Mouse (Mus musculus): ENCODE results near the gene Prok1.

The Prok1 gene

GRCm38 (mm10) chr3:107239607-107240006 lies at the start of gene Prok1:
TSS of gene Prok1 (minus strand) at chr3:107239707.
- no peak for DNase-seq (ENCODE audit: low spot score)

GRCm38 (mm10) chr3:107287346-107287745 lies 47.8 kb upstream of the Prok1 start:
- DNase-seq (ENCODE audit: low spot score), result no peak

GRCm38 (mm10) chr3:107286123-107286522 lies 46.6 kb upstream of the Prok1 start:
- no peak for DNase-seq (ENCODE audit: low spot score)

GRCm38 (mm10) chr3:107278479-107279269 lies 39.2 kb upstream of the Prok1 start, which contains the start of gene Lamtor5:
TSS of gene Lamtor5 (plus strand) at chr3:107278858.
- DNase-seq (ENCODE audit: low spot score), result peak; percentile 94

- no peak for DNase-seq (ENCODE audit: low spot score)
These were observed 37.1 kb upstream of the Prok1 start for GRCm38 (mm10) chr3:107276626-107277025.

DNA sequence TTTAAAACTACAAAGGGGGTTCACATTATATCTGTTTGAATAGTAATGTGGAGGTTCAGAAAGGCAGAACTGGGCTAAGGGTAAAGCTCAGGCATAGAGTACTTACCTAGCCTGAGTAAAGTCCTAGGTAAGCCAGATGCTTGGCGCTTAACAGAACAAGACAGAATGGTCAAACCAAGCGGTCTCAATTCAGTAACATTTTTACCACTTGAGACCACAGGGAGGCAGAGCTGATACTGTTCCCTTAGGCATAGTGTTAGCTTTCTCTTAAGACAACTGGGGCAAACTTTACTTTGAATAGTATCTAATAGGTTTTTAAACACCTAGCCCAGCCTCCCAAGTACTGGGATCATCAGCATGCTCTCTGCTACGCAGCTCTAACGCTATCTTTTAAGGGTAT lies 36.5 kb upstream of the Prok1 start:
- no peak for DNase-seq (ENCODE audit: low spot score)

GRCm38 (mm10) chr3:107275351-107275750 lies 35.8 kb upstream of the Prok1 start:
- no peak for DNase-seq (ENCODE audit: low spot score)

DNA sequence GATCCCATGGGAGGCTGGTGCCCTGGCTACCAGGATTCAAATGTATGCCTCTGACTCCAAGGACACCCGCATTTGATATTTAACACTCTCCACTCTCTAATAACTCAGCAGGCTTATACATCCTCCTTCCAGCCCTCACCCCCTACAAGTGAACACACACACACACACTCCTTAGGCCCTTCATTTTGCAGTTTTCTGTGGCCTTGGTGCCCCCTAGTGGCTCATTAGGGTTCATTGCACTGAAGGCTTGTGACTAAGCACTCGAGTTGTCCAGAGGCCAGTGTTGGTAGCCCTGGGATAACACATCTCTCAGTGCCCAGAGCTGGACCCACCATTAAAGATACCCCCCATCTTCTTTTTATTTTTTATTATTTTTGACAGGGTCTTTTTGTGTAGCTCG lies 34.3 kb upstream of the Prok1 start:
- DNase-seq (ENCODE audit: low spot score), result peak; percentile 86

GRCm38 (mm10) chr3:107272433-107272832 lies 32.9 kb upstream of the Prok1 start:
- no peak for DNase-seq (ENCODE audit: low spot score)

GRCm38 (mm10) chr3:107266814-107267345 lies 27.4 kb upstream of the Prok1 start:
- no peak for DNase-seq (ENCODE audit: low spot score)

DNA sequence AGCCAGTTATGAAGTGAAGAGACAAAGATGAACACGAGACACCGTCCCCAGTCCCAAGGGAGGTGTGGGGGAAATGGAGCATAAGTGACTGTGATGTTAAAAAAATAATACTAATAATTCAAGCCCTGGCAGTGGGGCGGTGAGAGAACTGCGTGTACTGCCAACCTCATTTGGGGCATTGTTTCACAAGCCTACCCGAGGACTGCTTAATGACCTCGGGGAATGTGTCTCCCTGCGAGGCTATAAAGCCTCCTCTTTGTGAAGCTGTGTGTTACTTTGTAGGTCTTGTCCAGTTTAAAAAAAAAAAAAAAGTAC lies 22.3 kb upstream of the Prok1 start:
- no peak for DNase-seq (ENCODE audit: low spot score)

DNA sequence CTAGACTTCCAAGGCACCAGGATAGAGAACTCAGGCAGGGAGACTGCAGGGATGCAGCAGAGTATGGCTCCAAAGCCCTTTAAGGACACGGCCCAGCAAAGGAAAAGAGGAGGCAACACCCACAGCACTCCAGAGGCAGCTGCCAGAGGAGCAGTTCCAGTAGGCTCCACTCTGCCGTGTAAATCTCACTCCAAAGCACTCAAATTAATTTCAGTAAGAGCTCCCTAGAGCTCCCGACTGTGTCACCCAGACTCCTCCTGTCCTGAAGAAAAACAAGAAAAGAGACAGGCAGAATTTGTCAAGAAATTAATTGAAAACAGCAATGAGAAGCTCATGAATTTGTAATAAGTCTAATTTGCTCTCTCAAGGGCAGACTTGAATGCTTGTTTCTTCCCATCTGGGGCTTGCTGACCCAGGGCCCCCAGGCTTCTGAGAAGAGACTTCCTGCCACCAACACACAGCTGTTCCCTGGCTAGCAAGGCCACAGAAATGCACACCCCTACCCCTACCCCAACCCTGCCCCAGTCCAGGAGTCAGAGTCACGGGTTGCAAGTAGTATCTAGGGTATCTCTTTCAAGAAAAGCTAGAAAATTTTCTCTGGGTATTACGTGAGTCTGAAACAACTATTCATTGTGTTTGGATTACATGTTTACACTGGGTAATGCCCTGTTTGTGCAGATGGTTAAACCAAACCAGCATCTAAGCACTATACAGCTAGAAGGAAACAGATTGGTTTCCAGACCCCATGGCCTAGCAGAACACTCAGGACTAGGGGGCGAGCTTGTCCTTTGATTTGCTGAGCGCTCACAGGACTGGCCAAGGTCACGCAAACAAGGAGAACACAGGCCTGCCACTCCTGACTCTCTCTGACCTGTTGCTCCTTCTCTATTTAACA lies 21.7 kb upstream of the Prok1 start:
- DNase-seq (ENCODE audit: low spot score), result peak; percentile 32

GRCm38 (mm10) chr3:107257924-107258323 lies 18.4 kb upstream of the Prok1 start:
- DNase-seq (ENCODE audit: low spot score), result no peak

DNA sequence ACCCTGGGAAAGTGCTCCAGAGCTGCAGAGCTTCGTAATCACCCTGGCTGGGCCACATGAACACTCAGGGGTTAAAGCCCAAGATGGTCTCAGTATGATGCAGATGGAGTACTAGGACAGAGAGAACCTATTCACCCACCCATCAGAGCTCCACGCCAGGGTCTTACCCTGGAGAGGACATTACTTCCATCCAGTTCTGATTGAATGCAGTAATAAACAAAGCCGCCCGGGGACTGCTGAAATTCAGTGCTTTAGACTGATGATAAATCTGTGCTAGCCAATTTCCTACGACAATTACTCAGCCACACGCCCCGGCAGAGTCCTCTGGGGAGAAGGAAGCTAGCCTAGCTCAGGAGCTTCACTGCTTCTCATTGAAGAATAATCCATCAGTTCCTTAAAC lies 17.2 kb upstream of the Prok1 start:
- DNase-seq (ENCODE audit: low spot score), result no peak

- no peak for DNase-seq (ENCODE audit: low spot score)
These were observed 16.5 kb upstream of the Prok1 start for GRCm38 (mm10) chr3:107255992-107256391.

- no peak for DNase-seq (ENCODE audit: low spot score)
These were observed 14.4 kb upstream of the Prok1 start for GRCm38 (mm10) chr3:107253925-107254324.

DNA sequence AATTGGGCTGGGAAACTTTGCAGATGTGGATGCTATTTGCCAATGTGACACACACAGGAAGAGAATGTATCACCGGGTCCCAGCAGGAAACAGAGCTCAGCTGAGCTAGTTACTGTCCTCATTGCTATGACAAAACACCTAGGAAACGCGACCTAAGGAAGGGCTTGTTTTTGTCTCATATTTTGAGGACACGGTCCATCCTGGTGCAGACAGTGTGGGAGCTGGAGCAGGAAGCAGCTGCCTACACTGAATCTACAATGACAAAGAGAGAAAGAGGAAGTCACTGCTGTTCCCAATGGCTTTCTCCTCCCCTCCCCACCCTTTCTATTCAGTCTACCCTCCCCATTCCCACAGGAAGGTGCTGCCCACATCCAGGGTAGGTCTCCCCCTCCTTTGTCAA lies 12.5 kb upstream of the Prok1 start:
- no peak for DNase-seq (ENCODE audit: low spot score)

DNA sequence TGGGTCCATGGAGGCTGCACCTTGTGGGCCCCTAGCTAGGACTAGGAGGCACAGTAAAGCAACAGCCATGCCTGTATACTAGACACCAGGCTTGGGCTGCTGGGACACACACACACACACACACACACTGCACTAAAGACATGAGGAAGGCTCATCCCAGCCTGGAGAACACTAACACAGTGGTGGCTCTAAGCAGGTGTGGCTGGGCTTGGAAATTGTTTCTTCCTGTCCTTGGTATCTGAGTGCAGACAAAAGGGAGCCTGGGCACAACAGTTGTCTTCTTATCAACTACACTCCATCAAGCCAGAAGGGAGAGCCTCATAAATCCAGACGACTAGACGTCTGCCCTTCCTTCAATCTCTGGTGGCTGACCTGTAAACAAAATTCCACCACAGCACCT lies 10.8 kb upstream of the Prok1 start:
- DNase-seq (ENCODE audit: low spot score), result no peak

DNA sequence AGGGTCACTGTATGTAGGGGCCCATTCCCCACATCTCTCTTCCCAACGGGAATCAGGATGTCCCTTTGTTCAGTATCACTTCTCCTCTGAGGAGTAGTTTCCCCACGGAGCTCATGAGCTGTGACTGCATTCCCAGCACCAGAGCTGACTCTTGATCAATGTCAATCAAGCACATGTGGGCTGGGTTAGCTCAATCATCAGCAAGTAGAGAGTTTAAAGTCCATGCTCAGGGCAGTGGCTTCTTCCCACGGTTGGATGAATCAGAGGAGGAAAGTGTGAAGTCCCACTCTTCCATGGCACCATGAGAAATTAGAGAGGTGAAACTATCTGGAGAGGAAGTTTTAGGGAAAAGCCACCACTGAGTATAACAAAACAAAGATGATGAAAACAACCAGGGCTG lies 9.5 kb upstream of the Prok1 start:
- no peak for DNase-seq (ENCODE audit: low spot score)

DNA sequence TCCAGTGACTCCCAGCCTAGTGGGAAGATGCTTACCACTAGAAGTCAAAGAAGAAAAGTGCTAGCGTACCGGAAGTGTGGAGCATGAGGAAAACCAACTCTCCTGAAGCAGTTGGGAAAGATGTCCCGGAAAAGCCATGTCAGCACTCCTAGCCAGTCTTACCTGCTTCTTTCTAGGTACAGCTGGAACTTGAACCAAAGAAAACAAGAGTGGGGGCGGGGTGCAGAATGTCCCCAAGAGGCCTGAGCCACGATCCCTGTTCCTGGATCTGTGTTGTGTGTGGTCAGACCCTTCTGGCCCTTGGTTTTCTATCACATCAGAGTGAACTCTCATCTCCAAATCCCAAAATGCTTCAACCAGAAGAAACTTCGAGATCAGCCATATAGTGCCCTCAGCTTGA lies 7.4 kb upstream of the Prok1 start:
- DNase-seq (ENCODE audit: low spot score), result no peak

- DNase-seq (ENCODE audit: low spot score), result no peak
These were observed 2.0 kb upstream of the Prok1 start for GRCm38 (mm10) chr3:107241389-107242094.

DNA sequence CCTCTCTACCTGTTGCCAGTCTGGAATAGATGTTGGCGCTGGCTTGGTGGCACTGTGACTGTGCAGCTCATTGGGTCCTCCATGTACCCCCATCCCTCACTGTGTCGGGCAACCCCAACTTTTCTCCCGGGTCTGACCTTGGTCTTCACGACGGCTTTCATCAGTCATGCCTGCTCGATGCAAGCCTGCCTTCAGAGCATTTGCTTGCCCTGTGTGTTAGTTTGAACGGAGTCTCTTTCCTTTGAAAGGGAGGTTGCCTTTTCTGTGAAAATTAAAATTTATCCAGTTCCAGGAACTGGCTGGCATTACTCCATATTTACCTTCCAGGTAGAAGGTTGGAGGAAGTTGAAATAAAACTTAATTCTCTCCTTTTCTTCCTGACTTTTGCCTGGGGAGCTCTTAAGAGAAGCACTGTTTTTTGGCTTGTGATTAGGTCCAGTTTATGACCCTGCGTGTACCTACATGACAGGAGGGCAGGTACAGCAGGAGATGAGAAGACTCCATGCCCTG lies 981 bp downstream of the Prok1 start:
- DNase-seq (ENCODE audit: low spot score), result no peak

All from embryo, embryonic 10.5 days (tissue).